Mouse (Mus musculus): ENCODE measurements at regions not wholly inside any gene's neighbourhood (a gene's known extent, or its start where the extent isn't known, plus 50 kb on each side); places are given as distances from the start of the nearest gene placed in this dataset.
"Not testable (repeated sequence)": the region's sequence is repeated elsewhere in the genome, so short reads cannot be mapped to it uniquely, and the experiment has no call there.

- no peak for DNase-seq (ENCODE audit: low read depth, low spot score)
Observed at GRCm38 (mm10) chr5:40441239-40441638, 686.0 kb upstream of the Hs3st1 start.

GRCm38 (mm10) chr5:40402721-40403120 is 647.4 kb upstream of the Hs3st1 start:
- no peak for DNase-seq (ENCODE audit: low read depth, low spot score)

- DNase-seq (ENCODE audit: low read depth, low spot score) = no peak
Observed at GRCm38 (mm10) chr5:40394798-40395197, 639.5 kb upstream of the Hs3st1 start.

GRCm38 (mm10) chr5:40389591-40389990 is 634.3 kb upstream of the Hs3st1 start:
- DNase-seq (ENCODE audit: low read depth, low spot score) = no peak

DNA sequence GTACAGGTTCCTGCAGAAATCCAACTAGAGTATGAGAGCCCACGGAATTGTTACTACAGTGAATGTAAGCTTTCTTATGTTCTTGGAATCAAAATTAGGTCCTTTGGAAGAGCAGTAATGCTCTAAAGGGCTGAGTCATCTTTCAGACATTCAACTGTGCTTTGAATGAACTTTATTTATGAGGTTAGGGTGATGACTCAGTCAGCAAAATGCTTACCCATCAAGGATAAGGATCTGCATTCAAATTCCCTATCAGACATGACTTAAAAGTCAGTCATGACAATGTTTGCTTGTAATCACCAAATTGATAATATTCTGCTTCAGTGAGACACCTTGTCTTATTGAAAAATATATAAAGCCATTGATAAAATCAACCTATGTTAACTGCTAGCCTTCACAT is 611.7 kb upstream of the Hs3st1 start:
- DNase-seq (ENCODE audit: low read depth, low spot score) = no peak

GRCm38 (mm10) chr5:40331237-40331636 is 576.0 kb upstream of the Hs3st1 start:
- peak; percentile 7 for DNase-seq (ENCODE audit: low read depth, low spot score)

DNA sequence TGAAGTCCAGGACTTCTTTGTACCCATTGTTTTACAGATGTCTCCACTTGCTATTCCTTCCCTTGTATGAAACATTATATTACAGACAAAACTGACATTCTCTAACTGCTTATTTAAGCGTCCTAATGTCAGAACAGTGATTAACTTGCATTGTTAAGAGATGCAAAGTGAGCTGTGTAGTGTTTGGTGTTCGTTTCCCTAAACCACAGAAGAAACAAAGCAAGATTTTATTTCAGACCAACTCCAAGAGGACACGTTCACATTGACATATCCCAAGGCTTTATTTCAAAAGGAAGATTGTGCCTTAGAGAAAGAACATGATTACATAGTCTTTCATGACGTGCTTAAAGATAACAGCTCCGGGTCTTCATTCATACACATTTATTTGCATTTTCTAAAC is 553.2 kb upstream of the Hs3st1 start:
- DNase-seq (ENCODE audit: low read depth, low spot score) = no peak

- DNase-seq (ENCODE audit: low read depth, low spot score) = not testable (repeated sequence)
Observed at GRCm38 (mm10) chr5:40304777-40305176, 549.5 kb upstream of the Hs3st1 start.

- no peak for DNase-seq (ENCODE audit: low read depth, low spot score)
Observed at GRCm38 (mm10) chr5:40294868-40295693, 539.8 kb upstream of the Hs3st1 start.

GRCm38 (mm10) chr5:40282330-40282729 is 527.1 kb upstream of the Hs3st1 start:
- DNase-seq (ENCODE audit: low read depth, low spot score) = peak; percentile 2

GRCm38 (mm10) chr5:40246664-40247063 is 491.4 kb upstream of the Hs3st1 start:
- no peak for DNase-seq (ENCODE audit: low read depth, low spot score)
